Mouse (Mus musculus) neutrophil, adult 83 days (primary cell): ENCODE data around the gene Ddx19a. TPM values are rescaled to one million over a fixed set of nuclear protein-coding genes. Genes with fewer than 3 reads are reported as not detected.

Experiments
- total RNA-seq, 2 experiments: library from RNA; stranded (reverse); gene quantifications; one replicate each; pipeline ENCODE4 v1.2.4; 2023

The Ddx19a gene
- total RNA-seq, result 10 to 100 TPM; 30.1 to 37.6 TPM

DNA sequence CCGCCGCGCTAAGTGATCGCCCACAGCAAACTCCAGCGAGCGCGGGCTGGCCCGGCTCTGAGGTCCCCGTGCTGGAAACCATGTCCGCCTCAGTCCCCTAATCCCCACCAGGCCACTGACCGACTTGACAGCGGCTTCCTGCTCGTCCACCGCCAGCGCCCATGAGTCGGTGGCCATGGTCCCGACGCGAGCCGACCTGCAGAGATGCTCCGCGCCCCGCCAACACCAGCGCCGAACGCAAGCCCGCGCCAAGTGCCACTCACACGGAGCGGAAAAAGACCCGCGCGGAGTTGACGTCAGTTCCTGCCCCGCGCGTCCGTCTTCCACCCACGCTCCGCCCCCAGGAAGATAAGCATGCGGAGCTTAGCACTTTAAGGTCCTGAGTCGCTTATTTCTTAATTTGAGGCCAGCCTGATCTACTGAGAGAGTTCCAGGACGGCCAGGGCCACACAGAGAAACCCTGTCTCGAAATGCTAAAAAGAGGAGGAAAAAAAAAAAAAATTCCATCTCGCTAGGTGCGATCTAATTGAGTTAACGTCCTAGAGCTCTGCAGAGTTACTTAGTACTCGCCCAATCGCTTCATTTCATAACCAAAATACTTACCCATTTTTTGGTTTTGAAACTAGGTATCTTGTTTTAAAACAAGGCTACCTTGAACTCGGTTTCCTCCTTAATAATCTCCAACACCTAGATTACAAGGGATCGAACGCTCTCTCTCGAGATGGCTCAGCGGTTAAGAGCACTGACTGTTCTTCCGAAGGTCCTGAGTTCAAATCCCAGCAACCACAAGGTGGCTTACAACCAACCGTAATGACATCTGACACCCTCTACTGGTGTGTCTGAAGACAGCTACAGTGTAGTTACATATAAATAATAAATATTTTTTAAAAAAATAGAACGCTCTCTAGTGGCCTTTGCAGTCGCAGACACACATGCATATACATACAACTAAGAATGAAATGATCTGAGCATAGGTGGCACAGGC lies at the start of gene Ddx19a:
Gene Ddx19a (minus strand): TSS at position 254 of the 985 bp plus-strand sequence.

DNA sequence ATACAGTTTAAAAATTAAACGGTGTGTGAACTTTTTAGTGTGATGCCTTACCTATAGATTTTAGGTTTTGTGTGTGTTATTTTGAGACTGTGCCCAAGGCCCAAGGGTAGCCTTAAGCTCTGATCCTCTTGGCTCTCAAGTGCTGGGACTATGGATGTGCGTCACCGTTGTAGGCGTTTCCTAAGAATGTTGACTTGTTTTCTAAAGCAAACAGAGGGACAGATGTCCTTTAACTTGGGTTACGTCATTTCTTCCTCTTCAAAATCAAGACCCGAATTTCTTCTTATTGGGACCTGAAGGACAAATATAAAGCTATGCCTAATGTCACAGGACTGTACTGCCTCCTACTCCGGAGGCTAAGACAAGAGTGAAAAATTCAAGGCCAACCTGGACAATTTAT lies 35.3 kb upstream of the Ddx19a start, which contains the start of gene Aars:
Gene Aars (plus strand): TSS at position 229 of the 400 bp plus-strand sequence.

GRCm38 (mm10) chr8:111031572-111031971 lies 34.0 kb upstream of the Ddx19a start, which contains the start of gene Ddx19b:
TSS of gene Ddx19b (minus strand) at chr8:111031751.

Other genes with a start within 250 kb of the Ddx19a start
- not detected for gene Il34, start 191.9 kb downstream of the Ddx19a start, total RNA-seq
- 10 to 100 TPM; 46.3 to 52.9 TPM for gene Cog4, start 151.2 kb downstream of the Ddx19a start, total RNA-seq
- gene Sf3b3, start 151.0 kb downstream of the Ddx19a start, total RNA-seq, result 10 to 100 TPM; 60.0 to 63.3 TPM
- 1 to 10 TPM; 8.2 to 8.5 TPM for gene Fuk, start 95.3 kb downstream of the Ddx19a start, total RNA-seq
- gene St3gal2, start 77.9 kb downstream of the Ddx19a start, total RNA-seq, result 10 to 100 TPM; 37.8 to 49.0 TPM
- 1 to 10 TPM; 6.0 to 6.4 TPM for gene Ddx19b, start 34.0 kb upstream of the Ddx19a start, total RNA-seq
- 10 to 100 TPM; 21.2 to 26.7 TPM for gene Aars, start 35.3 kb upstream of the Ddx19a start, total RNA-seq
- gene Exosc6, start 58.5 kb upstream of the Ddx19a start, total RNA-seq, result 1 to 10 TPM; 1.2 to 2.1 TPM
- gene Clec18a, start 94.6 kb upstream of the Ddx19a start, total RNA-seq, result not detected
- 10 to 100 TPM; 11.4 to 15.0 TPM for gene Pdpr, start 96.8 kb upstream of the Ddx19a start, total RNA-seq